Mouse (Mus musculus) C2C12 (cell line): ENCODE data around the gene Gatad2a. TPM values are rescaled to one million over a fixed set of nuclear protein-coding genes. Genes with fewer than 3 reads are reported as not detected.
"Not testable (repeated sequence)": the region's sequence is repeated elsewhere in the genome, so short reads cannot be mapped to it uniquely, and the experiment has no call there.

Experiments
- H3K27me3 ChIP-seq: one replicate; pipeline ENCODE4 v1.6.1; 2011; ENCODE audit not compliant: control insufficient read depth, insufficient read depth, insufficient read length
- H3K36me3 ChIP-seq: one replicate; pipeline ENCODE4 v1.6.1; 2011; ENCODE audit not compliant: control insufficient read depth, insufficient read depth
- H3K4me3 ChIP-seq: one replicate; pipeline ENCODE4 v1.5.1; 2011; ENCODE audit warnings: mild to moderate bottlenecking, control low read depth; ENCODE audit not compliant: poor library complexity, insufficient read depth, severe bottlenecking
- H3K79me2 ChIP-seq: one replicate; pipeline ENCODE4 v1.6.1; 2011; ENCODE audit not compliant: control insufficient read depth, insufficient read depth
- H3K79me3 ChIP-seq: one replicate; pipeline ENCODE4 v1.6.1; 2011; ENCODE audit warnings: low read depth, control low read depth
- H3ac ChIP-seq: one replicate; pipeline ENCODE3; 2011; ENCODE audit warnings: low read depth; ENCODE audit not compliant: control insufficient read depth, insufficient read length
- CEBPB ChIP-seq: IDR thresholded peaks from one replicate; pipeline ENCODE4 v1.6.1; 2011; ENCODE audit warnings: low read depth, mild to moderate bottlenecking, control low read depth, moderate library complexity
- CTCF ChIP-seq: IDR thresholded peaks from one replicate; pipeline ENCODE4 v1.5.1; 2011; ENCODE audit not compliant: control insufficient read depth, insufficient read depth, insufficient read length
- FOSL1 ChIP-seq: IDR thresholded peaks from one replicate; pipeline ENCODE4 v1.8.0; 2011; ENCODE audit warnings: mild to moderate bottlenecking, low read length; ENCODE audit not compliant: poor library complexity, insufficient read depth, severe bottlenecking
- MAX ChIP-seq: IDR thresholded peaks from one replicate; pipeline ENCODE4 v1.6.1; 2011; ENCODE audit warnings: mild to moderate bottlenecking, control low read depth
- MYOD1 ChIP-seq: IDR thresholded peaks from one replicate; pipeline ENCODE4 v1.6.1; 2011; ENCODE audit warnings: low read depth; ENCODE audit not compliant: control insufficient read depth, insufficient read length
- MYOG ChIP-seq: IDR thresholded peaks from one replicate; pipeline ENCODE4 v1.6.1; 2011; ENCODE audit not compliant: control insufficient read depth, insufficient read length; ENCODE audit errors: extremely low read depth
- USF1 ChIP-seq: IDR thresholded peaks from one replicate; pipeline ENCODE4 v1.6.1; 2011; ENCODE audit warnings: low read depth, mild to moderate bottlenecking, control low read depth, moderate library complexity
- polyA plus RNA-seq: library from polyadenylated mRNA; unstranded; fragments of >200 nt; fragmentation: generic; extraction: Trizol; gene quantifications from one replicate; pipeline ENCODE4 v1.2.1, GENCODE M21; 2012; ENCODE audit warnings: missing spikeins

Gatad2a gene
- polyA plus RNA-seq, 1 experiment, result 59.3 TPM

- no peak for TF ChIP-seq CTCF
- no peak for TF ChIP-seq FOSL1
- TF ChIP-seq USF1, result no peak
- no peak for TF ChIP-seq CEBPB
- no peak for TF ChIP-seq MYOG
- no peak for TF ChIP-seq MAX
- no peak for TF ChIP-seq MYOD1
- peaks cover 23% of the 10 kb centered on the region for H3K36me3 ChIP-seq
These were observed 34.1 kb upstream of the Gatad2a start for GRCm38 (mm10) chr8:70030255-70030654.

DNA sequence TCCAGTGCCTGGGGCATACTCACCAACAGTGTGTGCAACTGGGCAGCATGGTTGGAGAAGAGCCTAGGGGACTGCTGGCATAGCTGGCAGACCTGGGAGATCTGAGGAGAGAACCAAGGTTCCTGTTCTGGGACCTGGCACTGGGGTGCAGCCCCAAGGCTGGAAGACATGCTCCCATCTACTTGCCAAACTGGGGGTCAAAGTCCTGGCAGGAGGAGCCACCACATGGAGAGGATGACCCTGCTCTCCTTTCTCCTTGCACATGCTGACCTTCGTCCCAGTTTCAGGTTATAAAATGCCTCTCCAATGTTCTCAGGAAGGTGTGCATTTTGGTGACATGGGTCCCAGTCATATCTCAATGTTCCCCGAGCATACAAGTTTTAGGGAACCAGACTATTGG, 30.0 kb upstream of the Gatad2a start:
- Histone ChIP-seq H3K36me3 (peaks cover 48% of the 10 kb centered on the region), H3ac (no peak overlapping the region), H3K79me2 (no peaks in the 10 kb centered on the region), H3K79me3 (peaks cover 2% of the 10 kb centered on the region), H3K27me3 (no peaks in the 10 kb centered on the region), H3K4me3 (no peak overlapping the region)
- TF ChIP-seq USF1 (no peak), CTCF (no peak), FOSL1 (no peak), MAX (no peak), MYOD1 (no peak), MYOG (no peak), CEBPB (no peak)

More at GRCm38 (mm10) chr8:70030255-70030654, 34.1 kb upstream of the Gatad2a start:
- H3K79me2 ChIP-seq, result peaks cover 27% of the 10 kb centered on the region
- peaks cover 20% of the 10 kb centered on the region for H3K79me3 ChIP-seq
- no peak overlapping the region for H3ac ChIP-seq
- H3K4me3 ChIP-seq, result no peak overlapping the region
- no peaks in the 10 kb centered on the region for H3K27me3 ChIP-seq

GRCm38 (mm10) chr8:70023596-70023995, 27.4 kb upstream of the Gatad2a start:
- Histone ChIP-seq H3K27me3 (no peaks in the 10 kb centered on the region), H3K79me3 (no peaks in the 10 kb centered on the region), H3K79me2 (no peaks in the 10 kb centered on the region), H3ac (no peak overlapping the region), H3K36me3 (peaks cover 66% of the 10 kb centered on the region), H3K4me3 (no peak overlapping the region)
- no peak for TF ChIP-seq MAX
- no peak for TF ChIP-seq CTCF

DNA sequence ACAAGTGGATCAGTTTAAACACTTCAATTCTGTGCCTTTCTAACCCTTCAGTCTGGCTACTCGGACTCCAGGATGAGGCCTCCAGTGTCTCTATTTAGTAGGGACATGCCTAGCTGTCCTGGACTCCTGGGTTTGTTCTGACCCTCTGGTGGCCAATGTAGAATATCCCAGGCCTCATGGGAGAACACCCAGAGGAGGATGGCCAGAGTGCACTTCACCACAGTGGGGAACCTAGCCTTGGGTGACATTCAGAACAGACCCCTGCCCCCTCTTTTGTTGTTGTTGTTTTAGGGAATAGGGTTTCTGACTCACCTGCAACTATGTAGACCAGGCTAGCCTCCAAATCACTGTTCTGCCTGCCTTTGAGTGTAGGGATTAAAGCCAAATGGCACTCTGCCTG, 18.8 kb upstream of the Gatad2a start:
- Histone ChIP-seq H3K4me3 (no peak overlapping the region), H3K27me3 (no peaks in the 10 kb centered on the region), H3ac (no peak overlapping the region), H3K79me2 (no peaks in the 10 kb centered on the region), H3K79me3 (no peaks in the 10 kb centered on the region), H3K36me3 (peaks cover 23% of the 10 kb centered on the region)
- no peak for TF ChIP-seq MYOD1
- TF ChIP-seq MYOG, result no peak
- TF ChIP-seq USF1, result no peak
- no peak for TF ChIP-seq CTCF
- TF ChIP-seq FOSL1, result no peak
- no peak for TF ChIP-seq MAX
- no peak for TF ChIP-seq CEBPB

- Histone ChIP-seq H3K79me2 (no peaks in the 10 kb centered on the region), H3ac (no peak overlapping the region), H3K79me3 (no peaks in the 10 kb centered on the region), H3K4me3 (no peak overlapping the region), H3K36me3 (peaks cover 3% of the 10 kb centered on the region), H3K27me3 (no peaks in the 10 kb centered on the region)
- TF ChIP-seq MAX (no peak), USF1 (no peak), CTCF (no peak), MYOD1 (no peak), CEBPB (no peak), FOSL1 (no peak)
These were observed 16.6 kb upstream of the Gatad2a start for GRCm38 (mm10) chr8:70012763-70013162.

DNA sequence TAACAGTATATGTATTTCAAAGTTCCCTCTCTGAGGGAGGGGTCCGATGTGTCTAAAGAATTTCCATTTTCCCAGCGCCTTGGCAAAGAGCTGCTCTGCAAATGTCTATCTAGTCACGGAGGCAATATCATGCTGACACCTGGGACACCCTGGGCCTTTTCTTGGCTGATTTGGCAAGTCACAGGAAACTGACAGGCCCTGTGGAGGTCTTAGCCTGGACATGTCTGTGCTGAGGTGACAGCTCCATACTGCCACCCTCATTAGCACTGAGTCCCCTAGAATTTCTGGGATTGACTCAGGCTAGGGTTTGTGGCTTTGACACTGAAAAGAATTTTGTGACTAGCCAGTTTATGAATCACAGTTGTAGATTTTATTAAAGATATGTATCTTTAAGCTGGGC, 16.2 kb upstream of the Gatad2a start:
- Histone ChIP-seq H3K27me3 (no peaks in the 10 kb centered on the region), H3ac (no peak overlapping the region), H3K4me3 (no peak overlapping the region), H3K79me3 (no peaks in the 10 kb centered on the region), H3K36me3 (no peaks in the 10 kb centered on the region), H3K79me2 (no peaks in the 10 kb centered on the region)
- no peak for TF ChIP-seq USF1
- no peak for TF ChIP-seq MYOG
- no peak for TF ChIP-seq FOSL1
- TF ChIP-seq CTCF, result no peak
- no peak for TF ChIP-seq CEBPB
- no peak for TF ChIP-seq MAX
- TF ChIP-seq MYOD1, result no peak

DNA sequence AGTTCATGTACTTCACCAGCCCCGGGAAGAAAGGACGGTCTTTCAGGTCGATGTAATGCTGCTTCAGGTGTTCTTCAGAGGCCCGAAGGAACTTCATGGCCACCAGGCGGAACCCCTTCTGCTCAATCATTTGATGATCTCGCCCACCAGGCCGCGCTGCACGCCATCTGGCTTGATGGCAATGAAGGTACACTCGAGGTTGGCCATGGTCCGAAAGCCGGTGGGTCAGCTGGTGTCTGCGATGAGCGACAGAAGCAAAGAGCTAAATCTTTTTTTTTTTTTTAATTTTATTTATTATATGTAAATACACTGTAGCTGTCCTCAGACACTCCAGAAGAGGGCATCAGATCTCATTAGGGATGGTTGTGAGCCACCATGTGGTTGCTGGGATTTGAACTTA, 14.6 kb upstream of the Gatad2a start:
- H3ac ChIP-seq, H3K79me2 ChIP-seq, H3K36me3 ChIP-seq, H3K79me3 ChIP-seq, H3K27me3 ChIP-seq, H3K4me3 ChIP-seq: not testable (repeated sequence)
